19 mouse cellular contexts compared by ENCODE assay signal in the genomic region with DNA sequence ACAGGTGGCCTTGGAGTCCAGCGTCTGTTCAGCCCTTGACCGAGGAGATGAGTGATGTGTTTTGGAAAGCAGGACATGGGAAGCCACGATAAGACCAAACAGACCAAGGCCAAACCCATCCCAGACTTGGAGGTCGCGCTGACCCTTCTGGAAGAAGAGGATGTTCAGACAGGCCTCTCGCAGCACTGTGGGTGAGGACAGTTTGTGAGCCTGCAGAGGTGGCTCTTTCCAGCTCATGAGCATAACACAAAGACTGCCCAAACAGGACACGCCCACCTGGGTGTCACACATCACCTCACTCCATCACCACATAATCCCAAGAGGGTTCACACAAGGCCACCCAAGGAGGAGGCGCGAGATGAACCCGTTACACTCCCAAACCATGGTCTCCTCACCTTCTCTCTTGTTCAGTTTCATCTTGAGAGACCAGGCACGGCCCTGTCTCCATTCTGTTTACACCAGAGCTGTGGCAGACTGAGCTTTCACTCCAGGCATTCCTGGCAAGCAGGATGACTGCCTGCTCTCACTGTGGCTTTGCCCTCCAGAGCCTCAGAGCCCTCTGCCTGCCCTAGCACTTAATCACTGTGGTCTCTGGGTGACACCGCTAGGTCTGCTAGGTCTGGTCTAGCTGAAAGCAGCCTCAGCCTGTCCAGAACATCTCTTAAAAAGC. TPM values are rescaled to one million over a fixed set of nuclear protein-coding genes. Genes with fewer than 3 reads are reported as not detected.
DNase-seq lines count a peak whose midpoint lies in the region; ATAC-seq lines count a peak whose summit lies in the region.
"Had no signal": no experiment of that assay in that cellular context is flagged by ENCODE, and none has a peak within 500 bp of the region (broad histone marks: within the 10 kb centered on the region; RNA-seq: fewer than 3 reads in every experiment).

No protein-coding gene starts in this region.

- no peaks in the 10 kb centered on the region for H3K27me3 ChIP-seq in heart, embryonic 12.5 days (replicated peaks)
- H3K27me3 ChIP-seq: embryonic facial prominence, embryonic 13.5 days; hindbrain, embryonic 13.5 days; liver, embryonic 13.5 days; neural tube, embryonic 13.5 days had no signal

- H3K27ac ChIP-seq in heart, embryonic 12.5 days (ENCODE audit: poor library complexity, severe bottlenecking), result peak overlapping the region; percentile 9; the same call in 1 of the 2 replicates
- H3K27ac ChIP-seq: embryonic facial prominence, embryonic 13.5 days; hindbrain, embryonic 13.5 days; liver, embryonic 13.5 days; neural tube, embryonic 13.5 days had no signal

- H3K9me3 ChIP-seq in heart, embryonic 12.5 days (replicated peaks), result 0 out of 2 replicates have a peak, but pooled peaks cover 4% of the 10 kb centered on the region
- H3K9me3 ChIP-seq: liver, embryonic 13.5 days; neural tube, embryonic 13.5 days had no signal

- no peak overlapping the region for H3K9ac ChIP-seq in heart, embryonic 12.5 days
- H3K9ac ChIP-seq: embryonic facial prominence, embryonic 13.5 days; hindbrain, embryonic 13.5 days; liver, embryonic 13.5 days; neural tube, embryonic 13.5 days had no signal

- no peaks in the 10 kb centered on the region; the same call in 1 of the 2 replicates for H3K36me3 ChIP-seq in heart, embryonic 12.5 days
- H3K36me3 ChIP-seq: embryonic facial prominence, embryonic 13.5 days; hindbrain, embryonic 13.5 days; liver, embryonic 13.5 days; neural tube, embryonic 13.5 days had no signal

- no peak for DNase-seq in heart, postnatal 4 days
- peak; percentile 69 for DNase-seq in A20 (ENCODE audit: low read depth, low spot score)
- DNase-seq in Muller cell, postnatal 12 days (ENCODE audit: inconsistent ontology term), result peak; percentile 65
- DNase-seq: cerebellum, adult 18-20 months; kidney, postnatal 14 days; liver, embryonic 13.5 days; right cerebral cortex, adult 18-20 months; thymus, adult 18-20 months had no signal

- no peak overlapping the region for H3K4me2 ChIP-seq in heart, embryonic 12.5 days
- H3K4me2 ChIP-seq: embryonic facial prominence, embryonic 13.5 days; hindbrain, embryonic 13.5 days; liver, embryonic 13.5 days; neural tube, embryonic 13.5 days had no signal

- WGBS in heart, embryonic 12.5 days, result 56% methylated on average over 12 of the region's 12 CpGs

- H3K4me1 ChIP-seq in heart, embryonic 12.5 days (replicated peaks), result peaks cover 36% of the 10 kb centered on the region
- H3K4me1 ChIP-seq: hindbrain, embryonic 13.5 days; neural tube, embryonic 13.5 days had no signal

- 0 out of 2 replicates have a peak, but pooled peaks have one; percentile 4 for ATAC-seq in heart, embryonic 12.5 days (ENCODE audit: insufficient number of reproducible peaks, low FRiP score)
- ATAC-seq in neutrophil, adult 5-6 weeks (ENCODE audit: extremely low read depth, insufficient number of reproducible peaks, low FRiP score, poor library complexity, severe bottlenecking), result peak; percentile 38; the same call in 1 of the 2 replicates
- no peak for ATAC-seq in granulocyte monocyte progenitor cell, adult 5-6 weeks (replicated peaks; ENCODE audit: poor library complexity, severe bottlenecking)
- ATAC-seq in megakaryocyte, adult 5-6 weeks (ENCODE audit: poor library complexity, severe bottlenecking), result no peak
- ATAC-seq: CD4-positive, CD25-positive, alpha-beta regulatory T cell, adult 4 months; intestine, embryonic 16.5 days had no signal

- H3K4me3 ChIP-seq in heart, embryonic 12.5 days, result no peak overlapping the region
- H3K4me3 ChIP-seq: embryonic facial prominence, embryonic 13.5 days; hindbrain, embryonic 13.5 days; liver, embryonic 13.5 days; neural tube, embryonic 13.5 days had no signal

RNA-seq across cellular contexts. Expression of gene Greb1, which starts 35.8 kb away (rescaled TPM):
- polyA plus RNA-seq in heart, embryonic 12.5 days (2016; fragmentation: Nextera tagmentation; extraction: Ambion mirVana), result 1.7 and 3.7 TPM in 2 replicates
- total RNA-seq in heart, postnatal 4 days (2021), result under 1 TPM; 0.10 to 0.54 TPM
- total RNA-seq in neutrophil, adult 5-6 weeks (2017), result not detected in 2 replicates
- 0.49 TPM in 1 of 2 replicates, not detected in the other for total RNA-seq in granulocyte monocyte progenitor cell, adult 5-6 weeks (2014; fragmentation: Nextera tagmentation)
- 0.13 and 0.26 TPM in 2 replicates for total RNA-seq in granulocyte monocyte progenitor cell, adult 5-6 weeks (2017)
- 0.68 TPM in 1 of 2 replicates, not detected in the other for total RNA-seq in megakaryocyte, adult 5-6 weeks (2015)
- total RNA-seq in megakaryocyte, adult 5-6 weeks (2017), result not detected in 2 replicates
- total RNA-seq: megakaryocyte-erythroid progenitor cell, adult 5-6 weeks; monocyte, adult 5-6 weeks had no signal

RNA-seq across cellular contexts. Expression of gene E2f6, which starts 45.9 kb away (rescaled TPM):
- polyA plus RNA-seq in heart, embryonic 12.5 days (2016; fragmentation: Nextera tagmentation; extraction: Ambion mirVana), result 62.7 and 63.4 TPM in 2 replicates
- 10 to 100 TPM; 51.1 to 53.6 TPM for total RNA-seq in heart, postnatal 4 days (2021)
- total RNA-seq in neutrophil, adult 5-6 weeks (2017), result 5.8 and 7.3 TPM in 2 replicates
- 41.0 and 41.9 TPM in 2 replicates for total RNA-seq in granulocyte monocyte progenitor cell, adult 5-6 weeks (2014; fragmentation: Nextera tagmentation)
- total RNA-seq in granulocyte monocyte progenitor cell, adult 5-6 weeks (2017), result 38.8 and 43.9 TPM in 2 replicates
- 34.2 and 34.4 TPM in 2 replicates for total RNA-seq in megakaryocyte, adult 5-6 weeks (2015)
- 28.3 and 33.8 TPM in 2 replicates for total RNA-seq in megakaryocyte, adult 5-6 weeks (2017)

Comparison
In these comparisons a context has a peak if more than half of its experiments do, and no peak if none do; other contexts are left out.
1. ATAC-seq: peak in heart, embryonic 12.5 days (single experiment) and neutrophil, adult 5-6 weeks (single experiment); none in granulocyte monocyte progenitor cell, adult 5-6 weeks (single experiment) and megakaryocyte, adult 5-6 weeks (single experiment).